Mouse (Mus musculus) MN1 (cell line): ENCODE data around the gene Gm21119.
"Not testable (repeated sequence)": the region's sequence is repeated elsewhere in the genome, so short reads cannot be mapped to it uniquely, and the experiment has no call there.

Source experiments
- DNase-seq: peaks from one replicate; pipeline ENCODE4 v3.0.0-alpha.2; 2016; ENCODE audit warnings: low spot score

Gm21119 gene

GRCm38 (mm10) chr8:20614619-20615018 lies at the start of gene Gm21119:
Gene Gm21119, plus strand, starts transcription at chr8:20614919.
- DNase-seq, result not testable (repeated sequence)

- not testable (repeated sequence) for DNase-seq
These were observed 48.0 kb upstream of the Gm21119 start for GRCm38 (mm10) chr8:20566753-20567152.

GRCm38 (mm10) chr8:20581081-20581480 lies 33.6 kb upstream of the Gm21119 start:
- not testable (repeated sequence) for DNase-seq

GRCm38 (mm10) chr8:20582772-20583171 lies 31.9 kb upstream of the Gm21119 start:
- not testable (repeated sequence) for DNase-seq

- peak; percentile 22 for DNase-seq
These were observed 26.2 kb upstream of the Gm21119 start for GRCm38 (mm10) chr8:20588268-20589177.

- DNase-seq, result not testable (repeated sequence)
These were observed 25.6 kb upstream of the Gm21119 start for GRCm38 (mm10) chr8:20589178-20589539.

GRCm38 (mm10) chr8:20590117-20590997 lies 24.4 kb upstream of the Gm21119 start:
- peak; percentile 39 for DNase-seq

- not testable (repeated sequence) for DNase-seq
These were observed 23.7 kb upstream of the Gm21119 start for GRCm38 (mm10) chr8:20591002-20591401.

- not testable (repeated sequence) for DNase-seq
These were observed 21.9 kb upstream of the Gm21119 start for GRCm38 (mm10) chr8:20592732-20593272.

GRCm38 (mm10) chr8:20593841-20594240 lies 20.9 kb upstream of the Gm21119 start:
- DNase-seq, result not testable (repeated sequence)

GRCm38 (mm10) chr8:20596081-20596841 lies 18.5 kb upstream of the Gm21119 start:
- not testable (repeated sequence) for DNase-seq

GRCm38 (mm10) chr8:20596842-20597708 lies 17.6 kb upstream of the Gm21119 start:
- DNase-seq, result peak; percentile 22

GRCm38 (mm10) chr8:20598300-20599170 lies 16.2 kb upstream of the Gm21119 start:
- DNase-seq, result not testable (repeated sequence)

- DNase-seq, result peak; percentile 5
These were observed 15.4 kb upstream of the Gm21119 start for GRCm38 (mm10) chr8:20599350-20599749.

GRCm38 (mm10) chr8:20610856-20611255 lies 3.9 kb upstream of the Gm21119 start:
- not testable (repeated sequence) for DNase-seq

GRCm38 (mm10) chr8:20612721-20613120 lies 2.0 kb upstream of the Gm21119 start:
- DNase-seq, result not testable (repeated sequence)

GRCm38 (mm10) chr8:20630766-20631165 lies 16.0 kb downstream of the Gm21119 start:
- DNase-seq, result peak; percentile 0

- DNase-seq, result not testable (repeated sequence)
These were observed 23.2 kb downstream of the Gm21119 start for GRCm38 (mm10) chr8:20637931-20638330.

GRCm38 (mm10) chr8:20643536-20643935 lies 28.8 kb downstream of the Gm21119 start:
- not testable (repeated sequence) for DNase-seq
